Mouse (Mus musculus) E14TG2a.4 (cell line): ENCODE measurements around the gene Tenm2.

Experiments used
- H3K27me3 ChIP-seq: 2 replicates; pipeline ENCODE4 v1.6.1; 2014; ENCODE audit warnings: low read length, control low read depth; ENCODE audit not compliant: insufficient read depth
- H3K36me3 ChIP-seq: 2 replicates; pipeline ENCODE4 v1.6.1; 2014; ENCODE audit warnings: low read length, control low read depth; ENCODE audit not compliant: insufficient read depth
- H3K4me1 ChIP-seq: replicated peaks from 2 replicates; pipeline ENCODE4 v1.6.1; 2014; ENCODE audit warnings: low read depth, low read length, control low read depth
- H3K4me3 ChIP-seq: replicated peaks from 2 replicates; pipeline ENCODE4 v1.5.1; 2014; ENCODE audit warnings: mild to moderate bottlenecking, low read length
- H3K9me3 ChIP-seq: 2 replicates; pipeline ENCODE4 v1.6.1; 2014; ENCODE audit warnings: low read length, control low read depth
- CTCF ChIP-seq: conservative IDR thresholded peaks from 2 replicates; pipeline ENCODE4 v1.5.1; 2014; ENCODE audit warnings: low read length
- NANOG ChIP-seq: IDR thresholded peaks from 2 replicates; pipeline ENCODE4 v1.6.1; 2014; ENCODE audit warnings: borderline replicate concordance, low read length, mixed read lengths
- POU5F1 ChIP-seq: IDR thresholded peaks from 2 replicates; pipeline ENCODE4 v1.6.1; 2014; ENCODE audit warnings: low read length, borderline replicate concordance

Gene Tenm2

GRCm38 (mm10) chr11:36604272-36604671 lies 631.5 kb downstream of the Tenm2 start:
- H3K27me3 ChIP-seq = no peaks in the 10 kb centered on the region
- TF ChIP-seq CTCF (no peak), NANOG (no peak), POU5F1 (no peak)
- H3K9me3 ChIP-seq = no peaks in the 10 kb centered on the region
- H3K36me3 ChIP-seq = no peaks in the 10 kb centered on the region
- no peak overlapping the region for H3K4me3 ChIP-seq
- H3K4me1 ChIP-seq = no peaks in the 10 kb centered on the region

DNA sequence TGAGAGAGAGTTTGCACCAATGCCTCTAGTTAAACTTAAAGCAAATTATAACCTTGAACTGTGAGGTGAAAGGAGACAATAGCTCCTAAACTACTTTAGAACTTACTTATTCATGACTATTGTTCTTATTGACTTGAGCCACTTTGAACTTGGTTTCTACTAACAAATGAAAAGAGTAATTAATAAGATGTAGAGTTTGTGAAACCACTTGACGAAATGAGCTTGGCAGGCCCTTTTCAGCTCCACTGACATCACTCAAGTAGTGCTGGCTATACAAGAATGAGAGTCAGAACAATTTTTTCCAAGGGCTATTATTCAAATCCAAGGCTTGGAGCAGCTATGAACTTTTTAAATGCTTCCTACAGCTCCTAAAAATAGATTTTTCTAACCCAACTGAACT lies 643.3 kb downstream of the Tenm2 start:
- Histone ChIP-seq H3K36me3 (no peaks in the 10 kb centered on the region), H3K4me1 (no peaks in the 10 kb centered on the region), H3K9me3 (no peaks in the 10 kb centered on the region), H3K4me3 (no peak overlapping the region), H3K27me3 (no peaks in the 10 kb centered on the region)
- TF ChIP-seq POU5F1 (no peak), CTCF (no peak)

DNA sequence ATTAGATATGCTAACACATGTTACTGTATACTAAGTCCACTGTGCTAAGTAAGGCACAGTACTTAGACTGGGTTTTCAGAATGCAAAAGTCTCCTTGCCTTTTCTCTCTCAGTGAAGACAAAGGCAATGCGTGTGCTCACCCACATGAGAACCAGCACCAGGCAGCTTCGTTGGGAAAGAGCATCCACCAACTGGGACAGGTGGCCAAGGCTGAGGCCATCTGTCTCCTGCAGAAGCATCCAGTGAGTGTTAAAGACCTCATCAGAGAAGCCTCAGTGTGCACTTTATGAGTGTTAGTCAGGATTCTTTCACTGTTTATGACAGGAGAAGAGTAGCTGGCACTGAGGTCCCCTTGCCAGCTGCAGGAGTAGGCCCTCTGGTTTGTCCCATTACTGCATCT lies 669.6 kb downstream of the Tenm2 start:
- H3K9me3 ChIP-seq = no peaks in the 10 kb centered on the region
- no peak overlapping the region for H3K4me3 ChIP-seq
- 0 out of 2 replicates have a peak, but pooled peaks cover 4% of the 10 kb centered on the region for H3K4me1 ChIP-seq
- TF ChIP-seq CTCF (no peak), NANOG (no peak), POU5F1 (no peak)
- H3K36me3 ChIP-seq = no peaks in the 10 kb centered on the region
- no peaks in the 10 kb centered on the region for H3K27me3 ChIP-seq

- H3K9me3 ChIP-seq = no peaks in the 10 kb centered on the region
- TF ChIP-seq CTCF (no peak), POU5F1 (0 out of 2 replicates have a peak, but pooled peaks have one; percentile 34)
- 0 out of 2 replicates have a peak, but pooled peaks cover 4% of the 10 kb centered on the region for H3K4me1 ChIP-seq
- no peaks in the 10 kb centered on the region for H3K27me3 ChIP-seq
- H3K36me3 ChIP-seq = no peaks in the 10 kb centered on the region
- no peak overlapping the region for H3K4me3 ChIP-seq
These were observed 672.9 kb downstream of the Tenm2 start for GRCm38 (mm10) chr11:36562851-36563250.

DNA sequence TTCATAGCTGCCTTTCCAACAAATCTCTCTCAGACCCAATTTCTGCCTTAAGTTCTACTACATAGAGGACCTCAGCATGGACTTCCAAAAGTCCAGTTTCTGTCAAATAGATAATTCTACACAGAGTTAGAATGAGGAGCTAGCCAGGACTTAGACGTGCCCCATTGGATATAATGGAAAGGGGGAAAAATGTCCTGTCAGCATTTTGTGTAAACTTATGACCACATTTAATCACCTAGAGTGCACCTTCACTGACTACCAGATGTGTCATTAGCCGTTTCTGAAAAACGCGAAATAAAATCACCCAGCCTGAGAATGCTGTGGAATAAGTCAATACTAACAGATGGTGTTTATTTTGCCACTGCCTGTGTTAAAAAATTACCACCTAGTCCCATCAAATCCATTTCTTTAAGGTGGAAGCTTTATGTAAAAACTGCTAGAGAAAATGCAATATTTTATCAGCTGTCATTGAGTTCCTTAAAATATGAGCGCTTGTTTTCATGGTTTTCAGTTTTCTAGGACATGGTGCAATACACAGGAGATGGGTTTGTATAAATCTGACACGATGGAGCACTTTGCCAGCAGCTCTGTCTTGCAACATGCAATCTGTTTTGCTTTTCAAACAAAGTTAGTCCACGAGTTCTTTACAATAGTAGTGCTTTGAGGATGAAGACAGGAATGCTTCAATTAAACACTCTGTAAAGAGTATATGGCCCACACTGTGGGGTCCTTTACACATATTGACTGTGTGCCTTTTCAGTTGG lies 674.8 kb downstream of the Tenm2 start:
- H3K36me3 ChIP-seq = no peaks in the 10 kb centered on the region
- no peaks in the 10 kb centered on the region for H3K9me3 ChIP-seq
- no peak overlapping the region for H3K4me3 ChIP-seq
- H3K27me3 ChIP-seq = no peaks in the 10 kb centered on the region
- H3K4me1 ChIP-seq = 0 out of 2 replicates have a peak, but pooled peaks cover 4% of the 10 kb centered on the region
- TF ChIP-seq POU5F1 = no peak

GRCm38 (mm10) chr11:36557316-36557715 lies 678.4 kb downstream of the Tenm2 start:
- H3K27me3 ChIP-seq = no peaks in the 10 kb centered on the region
- no peak overlapping the region for H3K4me3 ChIP-seq
- peaks cover 13% of the 10 kb centered on the region for H3K9me3 ChIP-seq
- H3K36me3 ChIP-seq = no peaks in the 10 kb centered on the region
- peaks cover 8% of the 10 kb centered on the region; the same call in 1 of the 2 replicates for H3K4me1 ChIP-seq
- TF ChIP-seq NANOG (no peak), POU5F1 (no peak), CTCF (no peak)

- TF ChIP-seq CTCF = no peak
- TF ChIP-seq NANOG = no peak
- peak; percentile 39; the same call in 1 of the 2 replicates for TF ChIP-seq POU5F1
- Histone ChIP-seq H3K4me1 (peaks cover 23% of the 10 kb centered on the region), H3K36me3 (no peaks in the 10 kb centered on the region), H3K27me3 (no peaks in the 10 kb centered on the region), H3K9me3 (peaks cover 13% of the 10 kb centered on the region), H3K4me3 (no peak overlapping the region)
These were observed 682.5 kb downstream of the Tenm2 start for GRCm38 (mm10) chr11:36553286-36553685.

DNA sequence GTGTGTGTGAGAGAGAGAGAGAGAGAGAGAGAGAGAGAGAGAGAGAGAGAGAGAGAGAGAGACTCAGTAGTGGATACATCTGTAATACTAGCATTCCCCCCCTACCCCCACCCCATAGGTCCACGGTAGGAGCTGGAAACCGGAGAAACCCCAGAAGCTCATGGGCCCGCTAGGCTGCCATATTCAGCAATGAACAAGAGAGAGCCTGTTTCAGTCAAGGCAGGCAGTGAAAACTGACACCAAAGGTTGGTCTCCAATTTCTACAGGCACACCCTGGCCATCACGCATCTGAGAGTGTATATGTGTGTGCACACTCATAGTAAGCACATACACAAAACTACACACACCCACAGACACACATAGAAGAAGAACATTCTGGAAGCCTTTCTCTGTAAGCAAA lies 685.1 kb downstream of the Tenm2 start:
- Histone ChIP-seq H3K27me3 (no peaks in the 10 kb centered on the region), H3K36me3 (no peaks in the 10 kb centered on the region), H3K4me3 (no peak overlapping the region), H3K9me3 (peaks cover 13% of the 10 kb centered on the region), H3K4me1 (peaks cover 35% of the 10 kb centered on the region)
- TF ChIP-seq NANOG (no peak), CTCF (no peak), POU5F1 (no peak)
